Mouse (Mus musculus): ENCODE data around the gene Slx4ip. TPM values are rescaled to one million over a fixed set of nuclear protein-coding genes. Genes with fewer than 3 reads are reported as not detected.
"Not testable (repeated sequence)": the region's sequence is repeated elsewhere in the genome, so short reads cannot be mapped to it uniquely, and the experiment has no call there.

Slx4ip gene
- 5.6 and 5.7 TPM in 2 replicates for polyA plus RNA-seq (2015; fragmentation: Nextera tagmentation; extraction: Ambion mirVana)

GRCm38 (mm10) chr2:136891068-136891950 is at the start of gene Slx4ip, which contains the start of the genes AL731706.1 and Mkks:
Slx4ip (plus strand) TSS chr2:136891218.
AL731706.1 (minus strand) TSS chr2:136891389.
Mkks (minus strand) TSS chr2:136891389.
- WGBS = under 1% methylated on average over 49 of the region's 49 CpGs
- H3K9ac ChIP-seq (ENCODE audit: low read length) = peak within 1 kb of the TSS; percentile 89
- ATAC-seq (ENCODE audit: insufficient read depth, low FRiP score) = peak; percentile 98

GRCm38 (mm10) chr2:136850366-136850765 is 40.7 kb upstream of the Slx4ip start:
- H3K4me3 ChIP-seq (replicated peaks; ENCODE audit: low read length) = no peak overlapping the region
- no peak overlapping the region for H3K9ac ChIP-seq (ENCODE audit: low read length)
- H3K27me3 ChIP-seq (ENCODE audit: control insufficient read depth, insufficient read depth, low read length) = no peaks in the 10 kb centered on the region
- no peak for ATAC-seq (ENCODE audit: insufficient read depth, low FRiP score)
- H3K4me2 ChIP-seq (ENCODE audit: low read depth, low read length) = no peak overlapping the region
- no peaks in the 10 kb centered on the region for H3K36me3 ChIP-seq (ENCODE audit: control insufficient read depth, insufficient read depth, low read length)
- WGBS = 69% methylated on average over 3 of the region's 3 CpGs
- no peaks in the 10 kb centered on the region for H3K9me3 ChIP-seq (replicated peaks; ENCODE audit: control insufficient read depth, low read length)
- no peaks in the 10 kb centered on the region for H3K4me1 ChIP-seq (ENCODE audit: control insufficient read depth, insufficient read depth, low read length)
- H3K27ac ChIP-seq (ENCODE audit: low read length) = no peak overlapping the region

More at GRCm38 (mm10) chr2:136891068-136891950, at the start of gene Slx4ip, which contains the start of the genes AL731706.1 and Mkks:
- Histone ChIP-seq H3K27me3 (ENCODE audit: control insufficient read depth, insufficient read depth, low read length) (no peaks in the 10 kb centered on the region), H3K4me3 (replicated peaks; ENCODE audit: low read length) (peak within 1 kb of the TSS; percentile 87), H3K27ac (ENCODE audit: low read length) (peak within 1 kb of the TSS; percentile 95), H3K36me3 (ENCODE audit: control insufficient read depth, insufficient read depth, low read length) (no peaks in the 10 kb centered on the region), H3K4me2 (ENCODE audit: low read depth, low read length) (peak within 1 kb of the TSS; percentile 55), H3K4me1 (ENCODE audit: control insufficient read depth, insufficient read depth, low read length) (peaks cover 2% of the 10 kb centered on the region; the same call in 1 of the 2 replicates), H3K9me3 (replicated peaks; ENCODE audit: control insufficient read depth, low read length) (no peaks in the 10 kb centered on the region)

GRCm38 (mm10) chr2:136854543-136855388 is 36.3 kb upstream of the Slx4ip start:
- no peaks in the 10 kb centered on the region for H3K27me3 ChIP-seq (ENCODE audit: control insufficient read depth, insufficient read depth, low read length)
- no peak overlapping the region for H3K4me2 ChIP-seq (ENCODE audit: low read depth, low read length)
- ATAC-seq (ENCODE audit: insufficient read depth, low FRiP score) = no peak
- no peak overlapping the region for H3K4me3 ChIP-seq (replicated peaks; ENCODE audit: low read length)
- no peak overlapping the region for H3K9ac ChIP-seq (ENCODE audit: low read length)
- H3K9me3 ChIP-seq (replicated peaks; ENCODE audit: control insufficient read depth, low read length) = no peaks in the 10 kb centered on the region
- 56% methylated on average over 5 of the region's 5 CpGs for WGBS
- H3K36me3 ChIP-seq (ENCODE audit: control insufficient read depth, insufficient read depth, low read length) = no peaks in the 10 kb centered on the region
- no peak overlapping the region for H3K27ac ChIP-seq (ENCODE audit: low read length)
- H3K4me1 ChIP-seq (ENCODE audit: control insufficient read depth, insufficient read depth, low read length) = no peaks in the 10 kb centered on the region

- Histone ChIP-seq H3K36me3 (ENCODE audit: control insufficient read depth, insufficient read depth, low read length) (peaks cover 11% of the 10 kb centered on the region; the same call in 1 of the 2 replicates), H3K9me3 (replicated peaks; ENCODE audit: control insufficient read depth, low read length) (no peaks in the 10 kb centered on the region), H3K9ac (ENCODE audit: low read length) (no peak within 1 kb of the TSS), H3K27ac (ENCODE audit: low read length) (no peak within 1 kb of the TSS), H3K4me1 (ENCODE audit: control insufficient read depth, insufficient read depth, low read length) (no peaks in the 10 kb centered on the region), H3K4me2 (ENCODE audit: low read depth, low read length) (no peak within 1 kb of the TSS), H3K27me3 (ENCODE audit: control insufficient read depth, insufficient read depth, low read length) (no peaks in the 10 kb centered on the region), H3K4me3 (replicated peaks; ENCODE audit: low read length) (no peak within 1 kb of the TSS)
- WGBS = 92% methylated on average over 2 of the region's 2 CpGs
- ATAC-seq (ENCODE audit: insufficient read depth, low FRiP score) = no peak
Observed at GRCm38 (mm10) chr2:136885579-136885978, 5.4 kb upstream of the Slx4ip start, which contains the start of gene AL731706.2. AL731706.2 (minus strand) TSS chr2:136885679.

- Histone ChIP-seq H3K9ac (ENCODE audit: low read length) (no peak overlapping the region), H3K4me2 (ENCODE audit: low read depth, low read length) (no peak overlapping the region), H3K27ac (ENCODE audit: low read length) (no peak overlapping the region), H3K4me1 (ENCODE audit: control insufficient read depth, insufficient read depth, low read length) (no peaks in the 10 kb centered on the region), H3K4me3 (replicated peaks; ENCODE audit: low read length) (no peak overlapping the region), H3K9me3 (replicated peaks; ENCODE audit: control insufficient read depth, low read length) (no peaks in the 10 kb centered on the region), H3K27me3 (ENCODE audit: control insufficient read depth, insufficient read depth, low read length) (no peaks in the 10 kb centered on the region), H3K36me3 (ENCODE audit: control insufficient read depth, insufficient read depth, low read length) (peaks cover 4% of the 10 kb centered on the region; the same call in 1 of the 2 replicates)
- WGBS = 50% methylated on average over 4 of the region's 4 CpGs
- no peak for ATAC-seq (ENCODE audit: insufficient read depth, low FRiP score)
Observed at GRCm38 (mm10) chr2:136886846-136887245, 4.2 kb upstream of the Slx4ip start.

GRCm38 (mm10) chr2:136890716-136891067 is 326 bp upstream of the Slx4ip start:
- Histone ChIP-seq H3K9ac (ENCODE audit: low read length) (peak overlapping the region; percentile 89), H3K4me2 (ENCODE audit: low read depth, low read length) (peak overlapping the region; percentile 52), H3K4me3 (replicated peaks; ENCODE audit: low read length) (peak overlapping the region; percentile 87), H3K27ac (ENCODE audit: low read length) (peak overlapping the region; percentile 95)
- not testable (repeated sequence) for H3K27me3 ChIP-seq (ENCODE audit: control insufficient read depth, insufficient read depth, low read length); H3K4me1 ChIP-seq (ENCODE audit: control insufficient read depth, insufficient read depth, low read length); H3K9me3 ChIP-seq (replicated peaks; ENCODE audit: control insufficient read depth, low read length); H3K36me3 ChIP-seq (ENCODE audit: control insufficient read depth, insufficient read depth, low read length)
- ATAC-seq (ENCODE audit: insufficient read depth, low FRiP score) = peak; percentile 50
- 6% methylated on average over 15 of the region's 15 CpGs for WGBS

GRCm38 (mm10) chr2:136891951-136892371 is 943 bp downstream of the Slx4ip start:
- peaks cover 4% of the 10 kb centered on the region; the same call in 1 of the 2 replicates for H3K4me1 ChIP-seq (ENCODE audit: control insufficient read depth, insufficient read depth, low read length)
- under 1% methylated on average over 23 of the region's 23 CpGs for WGBS
- peak overlapping the region; percentile 75 for H3K9ac ChIP-seq (ENCODE audit: low read length)

GRCm38 (mm10) chr2:136894494-136894893 is 3.5 kb downstream of the Slx4ip start:
- WGBS = 86% methylated on average over 2 of the region's 2 CpGs
- Histone ChIP-seq H3K4me3 (replicated peaks; ENCODE audit: low read length) (no peak overlapping the region), H3K27ac (ENCODE audit: low read length) (no peak overlapping the region), H3K4me1 (ENCODE audit: control insufficient read depth, insufficient read depth, low read length) (peaks cover 4% of the 10 kb centered on the region; the same call in 1 of the 2 replicates), H3K9ac (ENCODE audit: low read length) (no peak overlapping the region), H3K4me2 (ENCODE audit: low read depth, low read length) (no peak overlapping the region), H3K36me3 (ENCODE audit: control insufficient read depth, insufficient read depth, low read length) (no peaks in the 10 kb centered on the region), H3K27me3 (ENCODE audit: control insufficient read depth, insufficient read depth, low read length) (no peaks in the 10 kb centered on the region), H3K9me3 (replicated peaks; ENCODE audit: control insufficient read depth, low read length) (no peaks in the 10 kb centered on the region)
- ATAC-seq (ENCODE audit: insufficient read depth, low FRiP score) = no peak

More at GRCm38 (mm10) chr2:136891951-136892371, 943 bp downstream of the Slx4ip start:
- H3K27me3 ChIP-seq (ENCODE audit: control insufficient read depth, insufficient read depth, low read length) = no peaks in the 10 kb centered on the region
- no peaks in the 10 kb centered on the region for H3K36me3 ChIP-seq (ENCODE audit: control insufficient read depth, insufficient read depth, low read length)
- H3K4me3 ChIP-seq (replicated peaks; ENCODE audit: low read length) = peak overlapping the region; percentile 87
- H3K4me2 ChIP-seq (ENCODE audit: low read depth, low read length) = peak overlapping the region; percentile 55
- ATAC-seq (ENCODE audit: insufficient read depth, low FRiP score) = peak; percentile 86
- no peaks in the 10 kb centered on the region for H3K9me3 ChIP-seq (replicated peaks; ENCODE audit: control insufficient read depth, low read length)
- H3K27ac ChIP-seq (ENCODE audit: low read length) = peak overlapping the region; percentile 75

All from stomach, embryonic 16.5 days (tissue).